Mouse (Mus musculus) embryonic facial prominence, embryonic 11.5 days (tissue): ENCODE results near the gene Mier1. TPM values are rescaled to one million over a fixed set of nuclear protein-coding genes. Genes with fewer than 3 reads are reported as not detected.

Source experiments
- ATAC-seq: fragments of 200-750 bp; cut with Nextera tagmentation; replicated peaks from 2 replicates; pipeline ENCODE4 v1.8.0; 2017; ENCODE audit warnings: low read depth; ENCODE audit not compliant: insufficient number of reproducible peaks, low FRiP score, low TSS enrichment
- DNase-seq: peaks from one replicate; pipeline ENCODE4 v3.0.0-alpha.2; 2015; ENCODE audit warnings: low spot score
- H3K27ac ChIP-seq: fragments of 300-500 bp; sonication (generic); replicated peaks from 2 replicates; pipeline ENCODE4 v1.5.1; 2014; ENCODE audit warnings: mild to moderate bottlenecking, low read depth, low read length, control low read depth
- H3K27me3 ChIP-seq: fragments of 300-500 bp; sonication (generic); 2 replicates; pipeline ENCODE4 v1.6.1; 2014; ENCODE audit warnings: mild to moderate bottlenecking, low read length, moderate library complexity, mixed read lengths; ENCODE audit not compliant: control insufficient read depth, insufficient read depth
- H3K36me3 ChIP-seq: fragments of 300-500 bp; sonication (generic); replicated peaks from 2 replicates; pipeline ENCODE4 v1.6.1; 2014; ENCODE audit warnings: low read depth, mild to moderate bottlenecking, low read length, moderate library complexity, mixed read lengths; ENCODE audit not compliant: control insufficient read depth, insufficient read depth
- H3K4me1 ChIP-seq: fragments of 300-500 bp; sonication (generic); 2 replicates; pipeline ENCODE4 v1.6.1; 2014; ENCODE audit warnings: low read length, mixed read lengths; ENCODE audit not compliant: control insufficient read depth, insufficient read depth
- H3K4me2 ChIP-seq: fragments of 300-500 bp; sonication (generic); 2 replicates; pipeline ENCODE4 v1.6.1; 2014; ENCODE audit warnings: low read depth, mild to moderate bottlenecking, control low read depth, low read length, moderate library complexity
- H3K4me3 ChIP-seq: fragments of 300-500 bp; sonication (generic); 2 replicates; pipeline ENCODE4 v1.5.1; 2014; ENCODE audit warnings: low read depth, low read length, control low read depth
- H3K9ac ChIP-seq: fragments of 300-500 bp; sonication (generic); replicated peaks from 2 replicates; pipeline ENCODE4 v1.6.1; 2014; ENCODE audit warnings: mild to moderate bottlenecking, control low read depth, low read length
- H3K9me3 ChIP-seq: fragments of 300-500 bp; sonication (generic); replicated peaks from 2 replicates; pipeline ENCODE4 v1.6.1; 2016; ENCODE audit warnings: mild to moderate bottlenecking, low read length, inconsistent platforms, mixed read lengths; ENCODE audit not compliant: control insufficient read depth
- WGBS: fragments of 180-500 bp; shearing (Covaris S2); extraction: QIAGEN DNeasy Blood & Tissue Kit; methylation state at CpG from one replicate; pipeline ENCODE4 v1.1.7; 2014; 5-methylcytosine and 5-hydroxymethylcytosine counted together
- polyA plus RNA-seq: library from polyadenylated mRNA; unstranded; fragments of >200 nt; fragmentation: Nextera tagmentation; extraction: Ambion mirVana; gene quantifications from 2 replicates; pipeline ENCODE4 v1.2.1, GENCODE M21; 2014

Mier1 gene
- polyA plus RNA-seq, 1 experiment from 2014 or later: 40.5 TPM

DNA sequence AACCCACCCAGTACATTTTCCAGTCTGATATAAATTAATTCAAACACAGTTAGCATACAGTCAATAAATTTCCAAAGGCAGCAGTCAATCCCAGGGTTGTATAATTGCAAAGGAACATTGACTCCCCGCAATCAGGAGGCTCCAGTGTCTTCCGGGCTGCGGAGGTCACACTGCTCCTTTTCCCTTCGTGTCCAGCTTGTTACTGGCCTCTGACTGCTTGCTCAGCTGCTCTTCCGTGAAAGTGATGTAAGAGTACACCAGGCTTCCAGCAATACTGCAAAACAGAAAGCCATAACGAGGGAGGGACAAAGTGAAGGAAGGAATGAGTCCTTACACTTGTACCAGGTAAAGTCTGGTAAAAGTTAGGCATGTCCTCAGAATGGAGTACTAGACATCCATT lies 59.3 kb downstream of the Mier1 start:
- no peaks in the 10 kb centered on the region for H3K9me3 ChIP-seq
- ATAC-seq (no peak), DNase-seq (no peak)
- no peak overlapping the region for H3K9ac ChIP-seq
- no peaks in the 10 kb centered on the region for H3K27me3 ChIP-seq
- H3K4me2 ChIP-seq: no peak overlapping the region
- 77% methylated on average over 6 of the region's 6 CpGs for WGBS
- H3K4me1 ChIP-seq: no peaks in the 10 kb centered on the region
- H3K36me3 ChIP-seq: no peaks in the 10 kb centered on the region; the same call in 1 of the 2 replicates
- no peak overlapping the region for H3K27ac ChIP-seq
- no peak overlapping the region for H3K4me3 ChIP-seq

DNA sequence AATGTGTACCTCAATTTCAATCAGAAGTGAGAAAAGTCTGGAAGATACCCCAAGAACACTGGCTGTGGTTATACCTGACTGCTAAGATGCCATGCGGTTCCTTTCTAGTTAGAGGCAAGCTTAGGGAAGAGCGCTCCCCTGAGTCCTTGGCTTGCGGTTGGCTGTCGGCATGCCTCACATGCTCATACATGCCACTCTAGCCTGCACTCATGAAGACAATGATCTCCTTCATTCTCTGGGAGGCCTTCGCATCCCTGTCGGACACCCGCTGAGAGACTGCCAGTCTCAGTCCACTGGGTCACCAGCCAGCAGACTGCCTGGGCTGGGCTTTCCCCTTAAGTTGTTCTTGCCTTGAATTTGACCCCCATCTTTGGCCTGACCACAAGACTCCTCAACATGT lies 59.8 kb downstream of the Mier1 start:
- ATAC-seq (no peak), DNase-seq (no peak)
- Histone ChIP-seq H3K4me3 (no peak overlapping the region), H3K27me3 (no peaks in the 10 kb centered on the region), H3K36me3 (no peaks in the 10 kb centered on the region; the same call in 1 of the 2 replicates), H3K27ac (no peak overlapping the region), H3K4me1 (no peaks in the 10 kb centered on the region), H3K9me3 (no peaks in the 10 kb centered on the region), H3K9ac (no peak overlapping the region), H3K4me2 (no peak overlapping the region)
- 69% methylated on average over 7 of the region's 7 CpGs for WGBS

DNA sequence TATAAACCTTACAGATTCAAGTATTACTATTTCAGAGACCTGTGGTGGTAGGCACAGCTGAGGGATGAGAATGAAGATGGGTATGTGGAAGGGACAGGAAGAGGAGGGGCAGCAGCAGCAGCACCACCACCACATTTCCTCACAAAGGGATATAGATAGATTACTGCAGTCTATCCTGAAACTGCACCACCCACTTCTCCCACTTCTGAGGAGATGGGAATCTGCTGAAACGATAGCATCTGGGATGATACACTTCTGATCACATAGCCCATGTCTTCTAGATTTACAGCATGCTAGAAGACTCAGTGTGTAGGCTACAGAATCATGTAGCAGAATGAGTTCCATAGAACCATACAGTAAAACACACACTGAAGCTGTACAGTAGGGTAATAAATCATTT lies 63.5 kb downstream of the Mier1 start:
- H3K36me3 ChIP-seq: no peaks in the 10 kb centered on the region; the same call in 1 of the 2 replicates
- DNase-seq: no peak
- no peaks in the 10 kb centered on the region for H3K27me3 ChIP-seq
- H3K9ac ChIP-seq: no peak overlapping the region
- no peak overlapping the region for H3K4me3 ChIP-seq
- no peak for ATAC-seq
- no peaks in the 10 kb centered on the region for H3K9me3 ChIP-seq
- H3K4me2 ChIP-seq: no peak overlapping the region
- 95% methylated on average over 1 of the region's 1 CpGs for WGBS
- no peaks in the 10 kb centered on the region for H3K4me1 ChIP-seq
- H3K27ac ChIP-seq: no peak overlapping the region

DNA sequence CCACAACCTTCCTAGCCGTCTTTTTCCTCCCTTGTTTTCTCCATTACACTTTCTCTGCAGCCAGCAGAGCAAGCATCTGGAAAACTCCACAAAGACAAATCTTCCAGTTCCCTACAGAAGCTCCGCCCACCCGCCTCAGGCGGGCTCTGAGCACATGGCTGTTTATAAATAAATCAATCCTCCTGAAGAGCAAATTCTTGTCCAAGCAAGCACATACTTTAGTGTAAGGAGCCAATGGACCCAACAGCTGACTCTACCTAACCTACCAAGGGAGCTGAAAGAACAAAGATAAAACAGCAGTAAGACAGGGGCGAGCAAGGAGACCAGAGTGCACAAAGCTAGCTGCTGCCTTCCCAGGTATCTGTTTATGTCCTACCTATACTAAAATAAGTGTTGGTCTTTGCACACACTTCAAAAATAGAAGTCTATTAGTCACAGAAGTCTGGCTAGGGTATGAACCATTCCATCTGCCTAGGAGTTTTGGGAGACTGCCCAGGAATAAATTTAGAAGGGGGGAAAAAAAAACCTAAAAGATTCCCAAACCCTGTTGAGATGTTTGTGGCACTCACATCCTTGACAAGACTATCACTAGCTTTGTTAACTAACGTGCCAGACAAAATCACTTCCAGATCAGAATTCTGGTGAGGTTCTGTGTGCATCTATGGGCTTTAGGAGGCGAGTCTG lies 64.6 kb downstream of the Mier1 start:
- Histone ChIP-seq H3K27ac (no peak overlapping the region), H3K9ac (no peak overlapping the region), H3K4me3 (no peak overlapping the region), H3K4me1 (no peaks in the 10 kb centered on the region), H3K27me3 (no peaks in the 10 kb centered on the region), H3K9me3 (no peaks in the 10 kb centered on the region), H3K4me2 (no peak overlapping the region), H3K36me3 (no peaks in the 10 kb centered on the region; the same call in 1 of the 2 replicates)
- ATAC-seq (no peak), DNase-seq (no peak)
- 78% methylated on average over 7 of the region's 7 CpGs for WGBS

DNA sequence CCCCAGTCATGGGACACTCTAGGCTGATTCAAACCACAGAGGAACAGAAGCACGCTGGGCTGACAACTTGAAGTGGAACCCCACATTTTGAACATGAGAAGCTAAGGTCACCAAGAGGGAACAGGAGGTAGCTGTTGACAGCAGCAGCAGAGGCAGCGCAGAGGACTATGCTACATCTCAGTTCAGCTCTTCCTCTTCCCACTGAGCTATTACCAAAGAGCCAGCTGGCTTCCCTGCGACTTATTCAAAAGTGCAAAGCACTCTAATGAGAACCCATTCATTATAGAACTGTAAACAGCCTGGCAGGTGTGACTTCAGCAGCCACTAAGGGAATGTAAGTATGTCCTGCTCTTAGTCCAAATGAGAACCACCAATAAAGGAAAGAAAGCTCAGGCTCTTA lies 65.4 kb downstream of the Mier1 start:
- H3K4me1 ChIP-seq: no peaks in the 10 kb centered on the region
- no peak overlapping the region for H3K4me3 ChIP-seq
- no peaks in the 10 kb centered on the region for H3K9me3 ChIP-seq
- H3K4me2 ChIP-seq: no peak overlapping the region
- ATAC-seq (no peak), DNase-seq (no peak)
- H3K9ac ChIP-seq: no peak overlapping the region
- no peak overlapping the region for H3K27ac ChIP-seq
- 76% methylated on average over 3 of the region's 3 CpGs for WGBS
- no peaks in the 10 kb centered on the region for H3K27me3 ChIP-seq
- H3K36me3 ChIP-seq: no peaks in the 10 kb centered on the region; the same call in 1 of the 2 replicates

DNA sequence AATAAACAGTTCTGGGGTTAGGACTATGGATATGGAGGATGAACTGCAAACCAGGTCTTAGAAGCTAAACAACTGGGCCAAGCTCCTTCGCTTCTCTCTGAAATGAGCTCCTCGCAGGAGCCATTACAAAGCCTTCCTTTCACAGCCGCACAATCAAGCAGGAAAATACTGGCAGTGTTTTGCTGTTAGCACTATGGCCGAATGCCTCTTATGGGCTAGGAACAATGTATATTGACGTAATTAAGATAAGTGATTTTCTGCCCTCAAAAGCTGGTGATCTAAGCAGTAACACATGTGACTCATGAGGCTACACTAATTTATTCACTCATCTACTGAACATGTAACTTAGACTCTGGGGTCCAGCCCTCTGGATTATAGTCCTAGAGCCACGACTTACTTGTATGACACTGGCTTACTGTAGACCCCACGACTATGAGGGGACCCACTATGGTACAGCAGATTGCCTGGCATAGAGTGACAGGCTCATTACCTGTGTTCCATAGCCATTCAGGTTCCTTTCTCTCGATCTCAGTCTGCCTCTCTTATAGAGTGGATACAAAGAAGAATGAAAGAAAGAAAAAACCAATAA lies 66.2 kb downstream of the Mier1 start:
- H3K36me3 ChIP-seq: no peaks in the 10 kb centered on the region; the same call in 1 of the 2 replicates
- no peaks in the 10 kb centered on the region for H3K27me3 ChIP-seq
- H3K4me2 ChIP-seq: no peak overlapping the region
- H3K9me3 ChIP-seq: no peaks in the 10 kb centered on the region
- no peaks in the 10 kb centered on the region for H3K4me1 ChIP-seq
- no peak for DNase-seq
- ATAC-seq: no peak
- no peak overlapping the region for H3K9ac ChIP-seq
- no peak overlapping the region for H3K4me3 ChIP-seq
- 66% methylated on average over 8 of the region's 8 CpGs for WGBS
- no peak overlapping the region for H3K27ac ChIP-seq

DNA sequence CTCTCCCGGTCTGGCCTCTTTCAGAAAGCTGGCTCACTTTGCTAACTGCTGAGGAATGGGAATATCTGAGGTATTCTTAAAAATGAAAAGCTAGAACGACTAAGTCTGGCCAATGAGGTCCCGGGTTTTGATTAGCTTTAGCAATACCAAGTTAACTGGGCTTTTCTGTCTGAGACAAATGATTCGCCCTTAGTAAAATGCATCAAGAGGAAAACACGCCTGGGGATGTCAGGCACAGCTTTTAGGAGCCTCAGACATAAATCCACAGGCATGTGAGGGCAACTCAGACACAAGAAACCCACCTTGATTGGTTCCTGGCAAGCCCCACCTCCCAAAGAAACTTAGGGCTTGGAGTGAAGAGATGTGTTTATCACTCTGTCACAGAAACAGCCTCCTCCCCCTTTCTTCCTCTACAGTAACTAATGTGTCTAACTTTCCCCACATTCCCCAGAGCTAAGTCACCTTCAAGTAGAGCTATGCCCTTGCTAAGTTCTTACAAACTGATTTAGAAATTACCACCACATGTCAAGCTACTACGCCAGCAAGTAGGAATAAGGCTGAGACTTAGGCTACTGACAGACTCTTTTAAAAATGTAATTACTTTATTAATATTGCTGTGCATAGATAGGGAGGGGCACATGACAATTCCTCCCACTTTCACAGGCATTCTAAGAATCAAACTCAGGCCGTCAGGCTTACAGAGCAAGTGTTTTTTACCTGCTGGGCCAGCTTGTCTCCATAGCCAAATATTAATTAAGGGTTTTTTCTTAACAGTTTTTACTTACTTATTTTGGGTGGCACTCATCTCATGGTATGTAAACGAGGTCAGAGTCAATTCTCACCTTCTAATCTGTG lies 74.8 kb downstream of the Mier1 start:
- ATAC-seq (no peak), DNase-seq (no peak)
- Histone ChIP-seq H3K4me1 (no peaks in the 10 kb centered on the region), H3K36me3 (peaks cover 3% of the 10 kb centered on the region; the same call in 1 of the 2 replicates), H3K27me3 (no peaks in the 10 kb centered on the region), H3K9me3 (no peaks in the 10 kb centered on the region; the same call in 1 of the 2 replicates), H3K4me2 (no peak overlapping the region), H3K4me3 (no peak overlapping the region), H3K27ac (no peak overlapping the region), H3K9ac (no peak overlapping the region)
- WGBS: 83% methylated on average over 8 of the region's 8 CpGs

DNA sequence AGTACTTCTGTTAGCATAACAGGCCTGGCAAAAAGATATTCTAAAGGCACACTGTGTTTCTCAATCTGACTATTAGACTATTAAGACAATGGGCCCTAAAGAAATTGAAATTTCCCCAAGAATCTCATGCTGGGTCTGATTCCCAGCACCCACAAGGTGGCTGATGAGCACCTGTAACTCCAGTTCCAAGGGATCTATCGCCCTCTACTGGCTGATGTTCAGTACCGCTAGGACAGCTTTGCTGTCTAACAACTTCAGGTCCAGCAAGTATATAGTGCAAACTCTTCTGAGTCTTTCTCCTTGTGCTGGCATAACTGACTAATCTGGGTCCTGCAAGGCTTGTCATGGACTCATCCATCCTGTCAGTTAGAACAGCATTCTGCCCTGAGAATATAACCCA lies 78.2 kb downstream of the Mier1 start:
- Histone ChIP-seq H3K9me3 (no peaks in the 10 kb centered on the region; the same call in 1 of the 2 replicates), H3K4me3 (no peak overlapping the region), H3K27ac (no peak overlapping the region), H3K36me3 (peaks cover 3% of the 10 kb centered on the region; the same call in 1 of the 2 replicates), H3K27me3 (no peaks in the 10 kb centered on the region), H3K4me1 (no peaks in the 10 kb centered on the region), H3K9ac (no peak overlapping the region), H3K4me2 (no peak overlapping the region)
- no peak for DNase-seq
- 82% methylated on average over 2 of the region's 2 CpGs for WGBS
- no peak for ATAC-seq
